Mouse (Mus musculus) thymus, adult 18-20 months (tissue): ENCODE results near the gene Kif1b.

Source experiments
- DNase-seq, 2 experiments: peaks; one replicate each; pipeline ENCODE4 v3.0.0; 2022; ENCODE audit warnings: mixed read lengths in 2 of 2

Kif1b gene

DNA sequence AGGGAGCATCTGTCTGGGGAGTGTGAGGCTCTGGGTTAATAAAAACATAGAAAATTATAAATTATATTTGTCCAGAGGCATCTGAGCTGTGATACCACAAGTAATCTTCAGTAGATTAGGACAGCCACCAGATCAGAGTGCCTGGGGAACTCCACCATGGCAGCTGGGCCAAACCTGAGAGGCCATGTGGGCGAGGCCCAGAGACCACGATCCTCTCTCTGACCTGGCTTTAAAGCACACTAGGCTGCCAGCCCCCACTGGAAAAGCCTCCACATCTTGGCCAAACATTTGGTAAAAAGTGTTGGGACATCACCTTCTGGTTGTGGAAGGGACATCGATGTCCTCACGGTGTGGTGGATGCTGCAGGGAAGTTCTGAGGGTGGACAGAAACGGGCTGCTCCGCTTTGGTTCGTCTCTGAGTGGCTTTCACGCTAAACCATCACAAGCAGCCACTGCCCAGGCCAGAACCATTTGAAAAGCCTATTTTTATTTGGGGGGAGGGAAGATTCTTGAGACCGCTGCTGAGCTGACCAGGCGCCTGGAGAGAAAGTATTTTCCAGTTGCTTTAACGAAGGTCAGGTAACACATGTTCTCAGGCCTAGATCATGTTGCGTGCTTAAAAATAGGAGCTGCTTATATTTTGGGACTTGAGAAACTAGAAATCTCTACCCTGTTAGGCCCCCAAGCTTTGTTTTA is 6.2 kb upstream of the Kif1b start:
- DNase-seq = no peak

DNA sequence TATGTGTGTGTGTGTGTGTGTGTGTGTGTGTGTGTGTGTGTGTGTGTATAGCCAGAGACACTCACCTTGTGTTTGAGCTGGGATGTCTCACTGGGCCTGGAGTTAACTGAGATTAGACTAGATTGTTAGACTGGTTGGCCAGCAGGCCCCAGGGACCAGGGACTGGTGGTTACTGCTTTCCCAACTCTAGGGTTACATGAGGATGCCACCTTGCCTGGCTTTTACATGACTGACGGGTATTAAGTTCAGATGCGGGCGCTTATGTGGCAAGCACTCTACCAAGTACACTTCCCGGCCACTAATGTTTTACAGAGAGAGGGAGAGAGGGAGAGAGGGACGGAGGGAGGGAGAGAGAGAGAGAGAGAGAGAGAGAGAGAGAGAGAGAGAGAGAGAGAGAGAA is 4.5 kb upstream of the Kif1b start:
- DNase-seq = no peak

DNA sequence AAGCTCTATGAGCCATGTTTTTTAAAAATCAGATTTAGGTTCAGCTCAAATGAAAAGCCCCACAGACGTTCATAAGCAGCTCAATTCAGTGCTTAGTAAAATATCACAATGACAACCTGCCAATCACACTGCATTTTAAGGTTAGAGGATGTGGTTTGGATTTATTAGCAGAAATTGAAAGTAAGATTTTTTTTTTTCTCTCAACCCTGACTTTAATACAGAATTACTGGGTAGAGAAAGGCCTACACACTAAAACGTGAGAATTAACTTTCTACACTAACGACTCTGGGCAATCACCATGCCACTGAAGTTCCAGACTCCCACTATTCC is 963 bp upstream of the Kif1b start:
- DNase-seq = no peak

DNA sequence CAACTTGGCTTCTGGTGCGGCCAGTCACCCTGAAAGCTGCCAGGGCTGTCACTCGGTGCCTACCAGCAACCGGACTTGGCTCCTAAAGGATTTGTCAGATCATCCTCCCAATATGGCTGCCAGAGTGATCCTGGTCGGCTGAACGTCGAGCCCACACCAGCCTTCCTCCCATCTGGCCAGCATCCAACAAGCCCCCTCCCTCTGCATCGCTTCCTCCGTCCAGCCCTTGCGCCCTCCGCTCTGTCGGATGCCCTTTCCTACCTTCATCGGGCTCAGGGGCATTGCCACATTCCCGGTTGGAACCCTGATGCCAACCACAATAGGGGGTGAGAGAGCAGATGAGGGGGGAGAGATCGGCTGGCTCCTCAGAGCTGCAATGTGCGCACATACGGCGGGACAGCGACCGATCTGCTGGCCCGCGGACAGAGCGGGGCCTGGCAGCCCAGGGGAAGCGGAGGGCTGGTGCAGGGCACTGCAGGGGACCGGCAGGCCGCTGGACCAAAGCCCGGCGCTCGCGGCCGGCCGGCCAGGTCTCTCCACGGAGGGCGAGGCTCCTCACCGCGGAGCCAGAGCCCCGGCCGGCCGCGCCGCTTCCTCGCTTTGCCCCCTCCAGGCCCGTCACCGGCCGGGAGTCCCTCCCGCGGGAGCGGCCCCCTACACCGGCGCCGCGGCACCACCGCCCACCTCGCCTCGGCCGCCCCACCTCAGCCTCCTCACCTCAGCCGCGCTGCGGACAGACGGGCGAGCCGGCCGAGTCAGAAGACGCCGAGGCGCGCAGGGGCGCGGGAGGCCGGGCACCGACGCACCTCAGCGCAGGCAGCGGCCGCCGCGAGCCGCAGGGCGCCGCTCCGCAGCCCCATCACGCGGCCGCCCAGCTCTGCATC is 539 bp downstream of the Kif1b start:
- peak; percentile 8 to 11 for DNase-seq

DNA sequence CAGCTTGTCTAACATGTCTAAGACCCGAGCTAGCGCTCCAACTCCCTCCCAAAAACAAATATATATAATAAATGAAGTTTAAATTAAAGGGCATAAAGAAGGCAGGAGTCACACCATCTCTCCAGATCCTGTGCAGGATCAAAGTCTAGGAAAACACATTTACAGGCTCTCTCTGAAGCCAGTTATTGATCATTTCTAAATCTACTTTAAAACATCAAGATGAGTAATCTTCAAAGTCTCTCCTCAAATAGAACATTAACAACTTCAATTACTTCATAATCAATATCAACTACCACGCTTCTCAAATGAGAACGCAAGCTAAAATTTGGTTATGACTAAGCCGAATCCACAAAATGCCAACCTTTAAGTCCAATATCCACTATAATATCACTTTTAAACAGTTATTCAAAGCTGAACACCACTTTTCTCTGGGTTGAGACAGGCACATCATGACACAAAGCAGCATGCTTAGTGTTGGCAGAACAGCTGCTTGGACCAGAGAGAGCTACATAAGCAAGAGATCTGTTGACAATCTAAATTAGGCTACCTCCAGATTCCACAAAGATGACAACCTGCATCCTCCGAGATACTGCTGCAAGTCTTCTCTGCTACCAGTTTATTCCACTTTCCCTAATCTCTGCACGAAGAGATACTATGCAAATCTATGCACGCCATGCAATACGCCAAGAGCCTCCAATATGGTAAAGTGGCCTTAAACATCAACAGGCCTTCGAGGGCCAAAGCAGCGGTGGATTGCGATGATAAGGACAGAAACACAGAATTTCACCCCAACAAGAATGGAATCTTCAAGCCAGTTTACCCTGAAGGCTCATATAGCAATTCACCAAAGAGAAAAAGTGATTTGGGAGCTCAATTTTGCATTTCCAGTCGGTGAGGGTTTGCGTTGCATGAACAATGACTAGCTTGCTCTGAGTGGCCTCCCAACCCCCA is 1.5 kb downstream of the Kif1b start:
- DNase-seq = no peak

DNA sequence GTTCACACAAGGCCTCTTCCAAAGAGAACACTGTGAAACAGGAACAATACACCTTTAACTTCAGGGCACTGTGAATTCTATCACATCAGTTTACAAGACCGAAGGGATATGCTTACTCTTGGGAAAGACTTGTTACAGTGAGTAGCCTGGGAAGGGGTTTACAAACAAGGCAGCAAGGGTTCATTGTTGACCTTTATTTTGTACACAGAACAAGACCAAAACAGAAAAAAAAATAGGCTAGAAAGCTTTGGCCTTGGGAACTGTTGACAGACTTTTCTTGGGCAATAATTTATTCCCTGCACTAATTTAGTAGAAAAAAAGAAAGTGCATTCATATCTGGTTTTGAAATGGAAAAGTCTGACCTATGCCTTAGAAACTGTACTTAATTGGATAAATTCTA is 3.0 kb downstream of the Kif1b start:
- no peak for DNase-seq

DNA sequence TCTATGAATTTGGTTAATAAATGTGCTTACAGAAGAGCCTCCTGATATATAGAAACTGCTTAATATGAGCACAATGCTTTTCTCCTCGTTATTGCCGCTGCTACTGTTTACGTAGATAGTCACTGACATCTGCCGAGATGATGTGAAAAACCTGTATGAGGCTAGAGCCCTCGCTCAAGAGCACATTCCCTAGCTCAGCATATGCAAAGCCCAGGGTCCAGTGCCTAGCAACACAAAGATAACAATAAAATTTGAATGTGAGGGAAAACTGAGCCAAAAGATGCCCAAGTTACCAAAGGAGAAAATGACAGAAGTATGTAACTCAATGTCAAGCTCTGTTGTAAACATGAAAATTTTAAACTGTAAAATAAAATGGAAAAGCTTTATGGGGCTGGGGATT is 4.0 kb downstream of the Kif1b start:
- no peak for DNase-seq

DNA sequence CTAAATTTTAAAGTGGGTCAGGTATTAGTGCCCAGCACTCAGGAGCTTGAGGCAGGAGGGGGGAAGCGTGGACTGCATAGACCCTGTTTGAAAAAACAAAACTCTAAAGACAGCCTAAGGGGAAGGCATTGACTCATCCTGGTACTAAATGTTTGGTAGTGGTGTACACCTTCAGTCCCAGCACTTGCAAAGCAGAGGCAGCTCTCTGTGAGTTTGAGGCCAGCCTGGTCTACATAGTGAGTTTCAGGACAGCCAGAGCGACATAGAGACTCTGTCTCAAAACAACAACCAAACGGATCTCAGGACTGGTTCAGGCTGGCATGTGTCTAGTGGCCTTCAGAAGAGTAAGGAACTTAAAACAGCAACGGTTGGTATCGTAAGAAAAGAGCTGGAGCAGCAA is 4.7 kb downstream of the Kif1b start:
- no peak for DNase-seq

DNA sequence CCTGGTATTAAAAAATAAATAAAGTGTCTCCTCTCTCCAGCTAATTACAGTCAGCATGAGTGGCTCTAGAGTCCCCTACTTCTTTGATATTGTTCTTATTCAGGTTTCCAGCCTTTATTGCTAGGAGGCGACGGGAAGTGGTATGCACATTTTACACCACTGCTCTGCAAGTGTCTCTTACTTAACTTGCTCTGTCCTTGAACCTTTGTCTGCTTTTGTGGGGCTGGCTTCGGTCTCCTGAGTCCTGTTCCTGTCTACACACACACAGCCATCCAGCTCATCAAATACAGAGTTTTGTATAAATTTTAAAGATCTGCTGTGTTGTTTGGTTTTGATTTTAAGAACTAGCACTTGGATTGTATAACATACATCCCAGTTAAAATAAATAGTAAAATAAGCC is 5.4 kb downstream of the Kif1b start:
- DNase-seq = no peak

DNA sequence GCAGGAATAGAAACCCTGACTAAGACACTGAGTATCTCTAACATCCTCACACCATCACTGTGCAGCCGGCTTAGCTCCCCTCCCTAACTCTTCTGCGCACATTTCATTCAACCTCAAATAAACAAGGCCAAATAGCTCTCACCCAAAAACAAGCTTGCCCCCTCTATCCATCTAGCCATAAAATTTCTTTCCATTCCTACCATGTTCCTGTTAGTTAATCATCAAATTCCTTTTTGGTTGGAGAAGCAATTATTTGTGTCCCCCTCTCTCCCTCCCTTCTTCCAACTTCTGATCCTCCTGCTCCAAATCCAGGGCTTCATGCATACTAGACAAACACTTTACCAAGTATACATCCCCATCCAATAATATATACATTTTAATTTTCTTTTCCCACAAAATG is 11.0 kb downstream of the Kif1b start:
- DNase-seq = no peak

DNA sequence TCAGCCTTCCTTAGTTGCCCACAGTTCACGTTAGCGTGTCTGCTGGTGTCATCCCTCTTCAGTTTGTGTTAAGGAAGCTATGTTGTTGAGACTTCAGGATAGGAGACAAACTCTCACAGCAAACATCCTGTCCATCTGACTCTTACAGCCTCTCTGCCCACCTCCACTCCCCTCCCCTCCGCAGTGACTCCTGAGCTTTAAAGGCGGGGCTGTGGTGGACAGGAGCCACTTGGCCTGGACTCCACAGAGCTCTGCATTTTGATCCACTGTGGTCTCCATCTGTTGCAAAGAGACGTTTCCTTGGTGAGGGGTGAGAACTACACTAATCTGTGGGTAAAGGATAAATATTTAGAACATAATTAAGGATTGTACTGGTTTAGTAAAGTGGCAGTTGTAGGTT is 14.5 kb downstream of the Kif1b start:
- no peak for DNase-seq

DNA sequence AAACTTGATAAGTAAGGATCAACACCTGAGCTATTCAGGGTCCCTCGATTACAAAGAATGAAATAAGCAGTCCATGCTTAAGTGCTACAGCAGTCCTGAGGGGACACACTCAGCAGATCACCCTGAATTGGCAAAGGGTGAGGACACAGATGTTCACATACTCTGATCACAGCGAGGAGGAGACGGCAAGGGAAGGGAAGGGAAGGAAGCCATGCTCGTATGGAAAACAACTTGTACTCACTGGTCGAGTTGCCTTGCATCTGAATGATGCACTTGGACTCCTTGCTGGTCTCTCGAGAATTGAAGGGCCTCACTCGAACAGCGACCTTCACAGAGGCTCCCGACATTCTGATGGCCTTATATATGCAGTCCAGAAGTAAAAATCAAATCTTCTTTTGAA is 16.4 kb downstream of the Kif1b start:
- DNase-seq = no peak

DNA sequence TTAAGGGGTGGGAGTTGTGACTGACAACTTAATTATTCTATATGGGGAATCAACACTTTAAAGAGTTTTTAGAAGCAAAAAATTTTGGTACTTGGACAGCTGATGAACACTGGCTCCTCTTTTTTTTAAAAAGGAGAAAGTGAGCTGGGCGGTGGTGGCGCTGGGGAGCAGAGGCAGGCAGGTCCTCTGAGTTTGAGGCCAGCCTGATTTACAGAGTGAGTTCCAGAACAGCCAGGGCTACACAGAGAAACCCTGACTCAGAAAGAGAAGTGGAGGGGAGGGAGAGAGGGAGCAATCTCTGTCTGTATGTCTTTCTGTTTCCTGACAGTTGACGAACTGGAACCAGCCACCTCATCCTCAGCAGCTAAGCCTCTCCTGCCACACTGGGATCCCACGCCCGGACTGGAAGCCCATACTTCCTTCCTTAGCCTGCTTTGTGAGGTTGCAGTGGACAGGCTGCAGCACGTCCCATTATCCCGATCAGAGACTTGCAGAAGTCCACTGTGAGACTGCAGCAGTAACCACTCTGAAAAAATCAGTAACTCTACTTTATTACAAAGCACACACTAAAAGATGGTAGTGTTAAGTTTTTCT is 17.2 kb downstream of the Kif1b start:
- DNase-seq = no peak

DNA sequence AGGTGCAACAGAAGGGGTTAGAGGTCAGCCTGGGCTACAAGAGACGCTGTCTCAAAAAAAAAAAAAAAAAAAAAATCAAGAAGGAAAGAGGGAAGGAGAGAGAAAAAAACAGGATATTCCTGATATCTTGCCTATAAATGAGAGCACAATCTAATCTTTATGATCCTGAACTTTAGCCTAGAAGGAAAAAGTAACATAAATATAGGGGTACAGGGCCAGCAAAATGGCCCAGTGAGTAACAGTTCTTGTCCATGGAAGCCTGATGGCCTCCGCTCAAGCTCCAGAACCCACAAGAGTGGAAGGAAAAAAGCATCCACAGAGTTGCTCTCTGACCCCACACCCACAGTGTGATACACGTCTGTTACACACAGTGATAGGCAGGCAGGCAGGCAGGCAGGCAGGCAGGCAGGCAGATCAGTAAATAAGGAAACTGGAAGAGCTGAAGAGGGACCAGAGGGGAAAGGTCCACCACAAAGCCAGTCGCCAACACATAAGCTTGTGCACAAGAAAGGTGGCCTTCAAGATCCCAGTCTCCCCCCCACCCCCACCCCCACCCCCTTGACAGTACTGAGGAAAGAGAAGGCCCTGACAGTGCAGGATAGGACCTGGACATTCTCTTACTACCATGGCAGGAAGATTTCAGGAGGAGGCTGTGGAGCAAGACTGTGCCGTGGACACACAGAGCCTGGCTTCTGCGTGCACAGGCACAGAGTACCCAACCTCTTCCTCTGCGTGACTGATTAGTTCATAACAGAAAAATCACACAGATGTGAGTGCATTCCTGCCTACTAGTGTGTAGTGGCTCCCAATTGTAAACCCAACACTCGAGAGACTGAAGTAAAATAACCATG is 21.0 kb downstream of the Kif1b start:
- no peak for DNase-seq

DNA sequence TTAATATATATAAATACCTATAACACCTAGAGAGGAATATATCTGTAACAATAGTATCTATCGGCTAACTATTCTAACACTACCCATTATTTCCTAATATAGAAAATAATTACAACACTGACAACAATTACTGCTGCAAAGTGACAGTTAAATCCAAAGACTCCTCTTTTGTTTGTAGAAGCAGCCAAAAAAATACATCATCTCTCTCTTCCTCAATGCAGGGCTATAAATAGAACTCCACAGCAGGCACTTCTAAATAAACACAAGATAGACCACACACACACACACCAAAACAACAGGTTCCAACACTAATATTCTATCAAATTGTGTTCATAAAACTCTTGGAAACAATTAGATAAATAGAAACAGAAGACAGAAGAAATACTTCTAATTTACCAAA is 21.8 kb downstream of the Kif1b start:
- no peak for DNase-seq

DNA sequence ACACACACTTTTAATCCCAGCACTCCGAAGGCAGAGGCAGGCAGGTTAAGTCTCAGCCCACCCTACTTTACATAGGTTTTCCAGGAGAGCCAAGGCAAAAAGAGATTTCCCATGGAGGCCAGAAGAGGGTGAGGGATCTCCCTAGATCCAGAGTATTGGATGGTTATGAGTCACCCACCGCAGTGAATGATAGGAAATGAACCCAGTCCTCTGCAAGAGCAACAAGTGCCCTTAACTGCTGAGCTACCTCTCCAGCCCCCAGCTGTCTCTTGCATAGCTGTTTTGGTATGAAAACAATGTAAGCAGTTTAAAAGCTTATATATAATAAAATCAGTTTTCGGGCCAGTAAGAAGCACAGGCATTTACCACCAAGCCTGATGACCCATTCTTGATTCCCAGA is 24.5 kb downstream of the Kif1b start:
- DNase-seq = no peak

DNA sequence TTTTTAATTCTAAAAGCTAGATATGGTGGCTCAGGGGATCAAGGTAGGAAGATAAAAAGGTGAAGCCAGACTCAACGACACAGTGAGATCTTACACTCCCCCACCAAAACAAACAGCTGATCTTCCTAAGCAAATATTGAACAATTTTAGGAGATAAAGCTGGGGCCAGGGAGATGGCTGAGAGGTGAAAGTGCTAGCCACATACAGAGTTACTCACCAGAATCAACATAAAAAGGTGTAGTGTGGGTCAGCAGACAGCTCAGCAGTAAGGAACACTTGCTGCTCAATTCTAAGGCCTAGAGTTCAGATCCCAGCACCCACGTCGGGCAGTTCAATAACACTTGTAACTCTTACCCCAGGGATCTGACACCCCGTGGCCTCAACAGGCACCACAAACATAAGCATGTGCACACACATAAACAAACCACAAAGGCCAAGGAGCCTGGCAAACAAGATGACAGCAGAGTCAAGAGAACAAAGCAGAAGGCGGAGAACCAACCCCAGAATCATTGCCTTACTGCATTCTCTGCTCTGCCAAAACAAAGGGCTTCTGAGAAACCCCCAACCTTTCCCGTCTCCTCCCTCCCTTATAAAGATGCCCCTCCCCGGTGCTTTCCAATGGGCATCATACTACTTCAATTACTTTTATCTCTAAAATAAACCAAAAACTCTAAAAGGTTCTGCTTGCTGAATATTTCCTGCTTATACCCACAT is 25.3 kb downstream of the Kif1b start:
- DNase-seq = no peak

DNA sequence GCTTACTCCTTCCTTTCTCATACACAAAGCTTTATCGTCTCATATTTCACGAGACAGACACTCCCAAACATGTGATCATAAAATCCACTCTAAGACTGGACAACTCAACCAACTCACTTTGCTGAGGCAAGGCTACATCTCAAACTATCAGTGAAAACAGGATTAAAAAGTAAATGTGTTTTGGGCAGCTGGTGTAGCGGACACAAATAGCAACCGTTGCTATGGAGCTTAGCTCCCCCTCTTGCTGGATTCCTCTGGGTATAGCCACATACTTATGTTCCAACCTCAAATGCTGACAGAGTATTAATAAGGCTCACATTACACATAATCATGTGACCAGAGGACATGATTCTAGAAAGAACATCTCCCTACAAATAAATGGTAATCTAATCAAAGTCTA is 29.9 kb downstream of the Kif1b start:
- DNase-seq = no peak

DNA sequence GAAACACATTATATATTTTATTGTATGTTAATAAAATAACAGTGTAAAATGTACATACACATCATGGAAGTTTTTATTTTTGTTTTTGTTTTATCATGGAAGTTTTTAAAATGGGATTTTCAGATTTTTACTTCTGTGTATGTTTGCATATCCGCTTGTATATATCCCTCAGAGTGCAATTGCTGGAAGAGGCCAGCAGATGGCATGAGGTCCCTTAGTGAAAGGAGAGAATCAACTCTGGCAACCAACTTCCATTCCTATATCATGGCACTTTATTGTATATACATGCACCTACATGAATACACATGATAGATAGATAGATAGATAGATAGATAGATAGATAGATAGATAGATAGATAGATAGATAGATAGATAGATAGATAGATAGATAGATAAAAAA is 34.4 kb downstream of the Kif1b start:
- DNase-seq = no peak

DNA sequence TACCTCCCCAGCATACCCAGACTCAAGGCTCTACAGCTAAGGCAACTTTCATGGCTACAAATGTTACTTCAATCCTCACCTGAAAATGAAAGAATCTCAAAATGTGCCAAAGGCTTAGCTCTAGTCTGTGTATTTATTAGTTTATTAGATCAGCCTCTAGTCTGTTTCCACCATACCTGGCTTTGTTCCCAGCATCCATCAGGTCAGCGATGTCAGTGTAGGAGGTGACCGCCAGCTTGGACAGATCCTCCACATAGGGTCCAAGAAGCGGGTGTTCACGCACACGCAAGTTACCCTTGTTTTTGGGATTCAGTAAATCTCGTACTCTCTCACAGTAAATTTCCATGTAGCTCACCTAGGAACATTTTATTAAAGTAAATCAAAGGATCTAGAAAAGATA is 37.0 kb downstream of the Kif1b start:
- no peak for DNase-seq

DNA sequence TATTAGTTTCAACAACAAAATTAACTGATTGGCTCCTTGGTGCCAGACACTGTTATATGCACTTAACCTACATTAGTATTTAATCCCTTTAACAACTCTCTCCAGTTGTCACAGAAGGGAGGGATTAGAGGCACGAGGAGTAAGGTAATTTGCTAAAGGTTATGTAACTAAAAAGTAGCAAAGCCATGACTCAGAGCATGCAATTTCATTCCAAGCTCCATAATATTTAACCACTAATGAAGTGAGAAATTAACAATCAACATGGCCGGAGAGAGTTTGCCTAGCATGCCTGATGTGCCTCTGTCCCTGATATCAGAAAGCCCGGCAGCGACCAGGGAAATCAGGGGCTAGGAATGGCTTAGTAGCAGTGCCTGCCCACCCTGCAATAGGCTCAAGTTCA is 38.5 kb downstream of the Kif1b start:
- DNase-seq = no peak

DNA sequence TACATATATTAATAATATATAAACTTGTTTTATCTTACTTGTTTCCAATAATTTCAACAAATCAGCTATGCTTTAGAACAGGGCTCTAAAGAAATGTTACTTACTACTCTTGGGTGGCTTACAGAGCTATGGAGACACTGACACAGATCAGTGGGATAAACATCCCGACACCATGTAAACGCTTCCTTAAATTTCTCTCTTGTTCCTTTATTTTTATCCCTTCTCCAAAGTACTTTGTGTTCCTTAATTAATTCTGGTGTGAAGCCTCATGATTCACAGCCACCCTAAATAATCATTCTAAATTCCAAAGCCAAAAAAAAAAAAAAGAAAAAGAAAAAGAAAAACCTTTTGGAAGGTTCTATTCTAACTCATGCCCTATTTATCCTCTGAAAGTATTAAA is 42.6 kb downstream of the Kif1b start:
- DNase-seq = no peak
